Mouse (Mus musculus) limb, embryonic 14.5 days (tissue): ENCODE results near the gene Ank2. TPM values are rescaled to one million over a fixed set of nuclear protein-coding genes. Genes with fewer than 3 reads are reported as not detected.

Source experiments
- ATAC-seq: fragments of 200-750 bp; cut with Nextera tagmentation; 2 replicates; pipeline ENCODE4 v1.8.0; 2017; ENCODE audit warnings: low read depth, moderate number of reproducible peaks, moderate TSS enrichment; ENCODE audit not compliant: low FRiP score
- DNase-seq: peaks from one replicate; pipeline ENCODE4 v3.0.0-alpha.2; 2015; ENCODE audit warnings: low spot score
- H3K27ac ChIP-seq: fragments of 300-500 bp; sonication (generic); replicated peaks from 2 replicates; pipeline ENCODE4 v1.5.1; 2014; ENCODE audit warnings: low read depth, mild to moderate bottlenecking, low read length, moderate library complexity, mixed read lengths
- H3K27me3 ChIP-seq: fragments of 300-500 bp; sonication (generic); 2 replicates; pipeline ENCODE4 v1.6.1; 2014; ENCODE audit warnings: low read length, mixed read lengths; ENCODE audit not compliant: control insufficient read depth, insufficient read depth
- H3K36me3 ChIP-seq: fragments of 300-500 bp; sonication (generic); 2 replicates; pipeline ENCODE4 v1.6.1; 2014; ENCODE audit warnings: mild to moderate bottlenecking, low read length, moderate library complexity, mixed read lengths; ENCODE audit not compliant: control insufficient read depth, insufficient read depth
- H3K4me1 ChIP-seq: fragments of 300-500 bp; sonication (generic); 2 replicates; pipeline ENCODE4 v1.6.1; 2014; ENCODE audit warnings: antibody characterized with exemption, low read length, mixed read lengths; ENCODE audit not compliant: control insufficient read depth, insufficient read depth
- H3K4me2 ChIP-seq: fragments of 300-500 bp; sonication (generic); replicated peaks from 2 replicates; pipeline ENCODE4 v1.6.1; 2014; ENCODE audit warnings: low read depth, mild to moderate bottlenecking, low read length, moderate library complexity; ENCODE audit not compliant: severe bottlenecking
- H3K4me3 ChIP-seq: fragments of 300-500 bp; sonication (generic); replicated peaks from 2 replicates; pipeline ENCODE4 v1.5.1; 2014; ENCODE audit warnings: low read length
- H3K9ac ChIP-seq: fragments of 300-500 bp; sonication (generic); 2 replicates; pipeline ENCODE4 v1.6.1; 2014; ENCODE audit warnings: mild to moderate bottlenecking, low read depth, low read length, moderate library complexity; ENCODE audit not compliant: severe bottlenecking
- H3K9me3 ChIP-seq: fragments of 300-500 bp; sonication (generic); 2 replicates; pipeline ENCODE4 v1.6.1; 2016; ENCODE audit warnings: low read length; ENCODE audit not compliant: control insufficient read depth
- POLR2A ChIP-seq: fragments of 200-500 bp; IDR thresholded peaks from 2 replicates; pipeline ENCODE4 v1.8.0; 2012; ENCODE audit warnings: inconsistent platforms, mild to moderate bottlenecking, moderate library complexity, borderline replicate concordance; ENCODE audit not compliant: insufficient read depth, insufficient read length; ENCODE audit errors: extremely low read depth
- WGBS: fragments of 180-500 bp; shearing (Covaris S2); extraction: QIAGEN DNeasy Blood & Tissue Kit; methylation state at CpG from one replicate; pipeline ENCODE4 v1.1.7; 2014; 5-methylcytosine and 5-hydroxymethylcytosine counted together
- polyA plus RNA-seq, 2 experiments: library from polyadenylated mRNA; depleted of rRNA in 1 of 2; stranded (reverse) in 1 of 2; unstranded in 1 of 2; fragments of >200 nt; fragmentation: Nextera tagmentation in 1 of 2; extraction: Ambion mirVana in 1 of 2; gene quantifications; 2 replicates each; pipeline versions ENCODE4 v1.2.1 to v1.2.3; 2012 to 2014

Ank2 gene
- polyA plus RNA-seq, 2 experiments, result 33.0 to 41.6 TPM

GRCm38 (mm10) chr3:127170246-127170645 lies 328.9 kb downstream of the Ank2 start:
- ATAC-seq (no peak), DNase-seq (no peak)
- no peak for TF ChIP-seq POLR2A
- Histone ChIP-seq H3K9ac (no peak overlapping the region), H3K4me1 (no peaks in the 10 kb centered on the region), H3K4me2 (no peak overlapping the region), H3K27ac (no peak overlapping the region), H3K36me3 (no peaks in the 10 kb centered on the region), H3K27me3 (no peaks in the 10 kb centered on the region), H3K4me3 (no peak overlapping the region), H3K9me3 (no peaks in the 10 kb centered on the region)
- WGBS, result 89% methylated on average over 12 of the region's 12 CpGs

- no peak for TF ChIP-seq POLR2A
- Histone ChIP-seq H3K36me3 (no peaks in the 10 kb centered on the region), H3K4me2 (no peak overlapping the region), H3K9me3 (no peaks in the 10 kb centered on the region), H3K9ac (no peak overlapping the region), H3K4me1 (no peaks in the 10 kb centered on the region), H3K4me3 (no peak overlapping the region), H3K27ac (no peak overlapping the region), H3K27me3 (0 out of 2 replicates have a peak, but pooled peaks cover under 1% of the 10 kb centered on the region)
- 90% methylated on average over 1 of the region's 1 CpGs for WGBS
- DNase-seq (no peak), ATAC-seq (no peak)
Measured at GRCm38 (mm10) chr3:127169114-127169513, 330.0 kb downstream of the Ank2 start.

GRCm38 (mm10) chr3:127163749-127164148 lies 335.4 kb downstream of the Ank2 start:
- no peak for TF ChIP-seq POLR2A
- Histone ChIP-seq H3K9me3 (no peaks in the 10 kb centered on the region), H3K4me3 (no peak overlapping the region), H3K36me3 (no peaks in the 10 kb centered on the region), H3K4me1 (no peaks in the 10 kb centered on the region; the same call in 1 of the 2 replicates), H3K27ac (no peak overlapping the region), H3K27me3 (peaks cover 10% of the 10 kb centered on the region; the same call in 1 of the 2 replicates), H3K4me2 (no peak overlapping the region), H3K9ac (no peak overlapping the region)
- WGBS, result 37% methylated on average over 3 of the region's 3 CpGs
- DNase-seq (no peak), ATAC-seq (no peak)

GRCm38 (mm10) chr3:127161998-127162712 lies 337.0 kb downstream of the Ank2 start:
- no peak overlapping the region for H3K27ac ChIP-seq
- under 1% methylated on average over 41 of the region's 41 CpGs for WGBS
- peak overlapping the region; percentile 48 for H3K9ac ChIP-seq
- H3K4me1 ChIP-seq, result no peaks in the 10 kb centered on the region; the same call in 1 of the 2 replicates
- DNase-seq, result peak; percentile 79
- H3K36me3 ChIP-seq, result no peaks in the 10 kb centered on the region
- peak; percentile 85 for ATAC-seq
- 0 out of 2 replicates have a peak, but pooled peaks have one; percentile 3 for TF ChIP-seq POLR2A
- no peaks in the 10 kb centered on the region for H3K9me3 ChIP-seq
- H3K4me2 ChIP-seq, result peak overlapping the region; percentile 99
- H3K27me3 ChIP-seq, result peaks cover 10% of the 10 kb centered on the region; the same call in 1 of the 2 replicates
- H3K4me3 ChIP-seq, result peak overlapping the region; percentile 55

GRCm38 (mm10) chr3:127161085-127161837 lies 337.9 kb downstream of the Ank2 start:
- WGBS, result 7% methylated on average over 23 of the region's 23 CpGs
- ATAC-seq, result no peak
- DNase-seq, result no peak
- peaks cover 10% of the 10 kb centered on the region; the same call in 1 of the 2 replicates for H3K27me3 ChIP-seq
- no peaks in the 10 kb centered on the region for H3K36me3 ChIP-seq
- H3K4me1 ChIP-seq, result no peaks in the 10 kb centered on the region; the same call in 1 of the 2 replicates
- no peak overlapping the region for H3K27ac ChIP-seq
- H3K9me3 ChIP-seq, result no peaks in the 10 kb centered on the region
- peak overlapping the region; percentile 48 for H3K9ac ChIP-seq
- H3K4me2 ChIP-seq, result peak overlapping the region; percentile 99
- peak overlapping the region; percentile 55 for H3K4me3 ChIP-seq
- no peak for TF ChIP-seq POLR2A
